Mouse (Mus musculus): ENCODE measurements around the gene Kctd15. TPM values are rescaled to one million over a fixed set of nuclear protein-coding genes. Genes with fewer than 3 reads are reported as not detected.
A peak's percentile ranks its signal among the peaks of the same experiment; 100 is the strongest.

Kctd15 gene
- polyA plus RNA-seq, 1 experiment from 2014 or later: 12.3 TPM

- DNase-seq (ENCODE audit: low spot score) (peak; percentile 97), ATAC-seq (ENCODE audit: low FRiP score) (peak; percentile 58)
- H3K4me3 ChIP-seq (replicated peaks; ENCODE audit: low read length): no peak overlapping the region
- H3K27ac ChIP-seq: no peak overlapping the region
- 0% methylated on average over 6 of the region's 6 CpGs for WGBS
- H3K36me3 ChIP-seq (replicated peaks; ENCODE audit: control insufficient read depth, insufficient read depth): no peaks in the 10 kb centered on the region
- no peaks in the 10 kb centered on the region; the same call in 1 of the 2 replicates for H3K4me1 ChIP-seq (replicated peaks; ENCODE audit: control insufficient read depth, insufficient read depth, low read length)
- no peak overlapping the region for H3K4me2 ChIP-seq (replicated peaks)
- no peak overlapping the region for H3K9ac ChIP-seq
- H3K27me3 ChIP-seq (ENCODE audit: control insufficient read depth, insufficient read depth, low read length): peaks cover 36% of the 10 kb centered on the region
- no peaks in the 10 kb centered on the region for H3K9me3 ChIP-seq (ENCODE audit: control insufficient read depth, low read length)
These were observed 15.4 kb upstream of the Kctd15 start for GRCm38 (mm10) chr7:34671911-34672310.

- Histone ChIP-seq H3K4me3 (replicated peaks; ENCODE audit: low read length) (no peak overlapping the region), H3K27me3 (ENCODE audit: control insufficient read depth, insufficient read depth, low read length) (peaks cover 33% of the 10 kb centered on the region), H3K9me3 (ENCODE audit: control insufficient read depth, low read length) (no peaks in the 10 kb centered on the region), H3K36me3 (replicated peaks; ENCODE audit: control insufficient read depth, insufficient read depth) (no peaks in the 10 kb centered on the region), H3K27ac (no peak overlapping the region), H3K4me1 (replicated peaks; ENCODE audit: control insufficient read depth, insufficient read depth, low read length) (no peaks in the 10 kb centered on the region; the same call in 1 of the 2 replicates), H3K4me2 (replicated peaks) (no peak overlapping the region), H3K9ac (no peak overlapping the region)
- DNase-seq (ENCODE audit: low spot score) (no peak), ATAC-seq (ENCODE audit: low FRiP score) (no peak)
- WGBS: 89% methylated on average over 3 of the region's 3 CpGs
These were observed 14.2 kb upstream of the Kctd15 start for GRCm38 (mm10) chr7:34670778-34671177.

- DNase-seq (ENCODE audit: low spot score) (no peak), ATAC-seq (ENCODE audit: low FRiP score) (no peak)
- H3K4me2 ChIP-seq (replicated peaks): no peak overlapping the region
- H3K4me1 ChIP-seq (replicated peaks; ENCODE audit: control insufficient read depth, insufficient read depth, low read length): no peaks in the 10 kb centered on the region
- H3K9me3 ChIP-seq (ENCODE audit: control insufficient read depth, low read length): no peaks in the 10 kb centered on the region
- no peak overlapping the region for H3K4me3 ChIP-seq (replicated peaks; ENCODE audit: low read length)
- no peak overlapping the region for H3K9ac ChIP-seq
- peaks cover 18% of the 10 kb centered on the region for H3K27me3 ChIP-seq (ENCODE audit: control insufficient read depth, insufficient read depth, low read length)
- 18% methylated on average over 9 of the region's 9 CpGs for WGBS
- H3K27ac ChIP-seq: no peak overlapping the region
- H3K36me3 ChIP-seq (replicated peaks; ENCODE audit: control insufficient read depth, insufficient read depth): no peaks in the 10 kb centered on the region
These were observed 12.8 kb upstream of the Kctd15 start for GRCm38 (mm10) chr7:34669336-34669735.

- ATAC-seq (ENCODE audit: low FRiP score): no peak
- H3K36me3 ChIP-seq (replicated peaks; ENCODE audit: control insufficient read depth, insufficient read depth): no peaks in the 10 kb centered on the region
- no peak overlapping the region for H3K27ac ChIP-seq
- H3K27me3 ChIP-seq (ENCODE audit: control insufficient read depth, insufficient read depth, low read length): peaks cover 4% of the 10 kb centered on the region; the same call in 1 of the 2 replicates
- no peak for DNase-seq (ENCODE audit: low spot score)
- H3K9ac ChIP-seq: no peak overlapping the region
- H3K4me3 ChIP-seq (replicated peaks; ENCODE audit: low read length): no peak overlapping the region
- no peak overlapping the region for H3K4me2 ChIP-seq (replicated peaks)
- WGBS: 85% methylated on average over 16 of the region's 16 CpGs
- H3K4me1 ChIP-seq (replicated peaks; ENCODE audit: control insufficient read depth, insufficient read depth, low read length): 0 out of 2 replicates have a peak, but pooled peaks cover 4% of the 10 kb centered on the region
- no peaks in the 10 kb centered on the region for H3K9me3 ChIP-seq (ENCODE audit: control insufficient read depth, low read length)
These were observed 11.3 kb upstream of the Kctd15 start for GRCm38 (mm10) chr7:34667874-34668273.

GRCm38 (mm10) chr7:34663145-34663544, 6.6 kb upstream of the Kctd15 start:
- H3K27me3 ChIP-seq (ENCODE audit: control insufficient read depth, insufficient read depth, low read length): no peaks in the 10 kb centered on the region
- H3K9ac ChIP-seq: no peak overlapping the region
- H3K9me3 ChIP-seq (ENCODE audit: control insufficient read depth, low read length): no peaks in the 10 kb centered on the region
- peaks cover 8% of the 10 kb centered on the region; the same call in 1 of the 2 replicates for H3K4me1 ChIP-seq (replicated peaks; ENCODE audit: control insufficient read depth, insufficient read depth, low read length)
- no peak for DNase-seq (ENCODE audit: low spot score)
- no peak overlapping the region for H3K4me2 ChIP-seq (replicated peaks)
- no peaks in the 10 kb centered on the region for H3K36me3 ChIP-seq (replicated peaks; ENCODE audit: control insufficient read depth, insufficient read depth)
- ATAC-seq (ENCODE audit: low FRiP score): no peak
- 43% methylated on average over 7 of the region's 7 CpGs for WGBS
- no peak overlapping the region for H3K4me3 ChIP-seq (replicated peaks; ENCODE audit: low read length)
- no peak overlapping the region for H3K27ac ChIP-seq

- 10% methylated on average over 5 of the region's 5 CpGs for WGBS
- no peaks in the 10 kb centered on the region for H3K9me3 ChIP-seq (ENCODE audit: control insufficient read depth, low read length)
- ATAC-seq (ENCODE audit: low FRiP score) (no peak), DNase-seq (ENCODE audit: low spot score) (no peak)
- no peak overlapping the region for H3K4me3 ChIP-seq (replicated peaks; ENCODE audit: low read length)
- H3K4me1 ChIP-seq (replicated peaks; ENCODE audit: control insufficient read depth, insufficient read depth, low read length): peaks cover 8% of the 10 kb centered on the region; the same call in 1 of the 2 replicates
- no peak overlapping the region for H3K9ac ChIP-seq
- H3K27ac ChIP-seq: 0 out of 2 replicates have a peak overlapping the region, but pooled peaks have one; percentile 4
- no peak overlapping the region for H3K4me2 ChIP-seq (replicated peaks)
- H3K36me3 ChIP-seq (replicated peaks; ENCODE audit: control insufficient read depth, insufficient read depth): no peaks in the 10 kb centered on the region
- H3K27me3 ChIP-seq (ENCODE audit: control insufficient read depth, insufficient read depth, low read length): no peaks in the 10 kb centered on the region
These were observed 5.7 kb upstream of the Kctd15 start for GRCm38 (mm10) chr7:34662227-34662626.

GRCm38 (mm10) chr7:34659386-34660085, 3.0 kb upstream of the Kctd15 start:
- no peak overlapping the region for H3K4me2 ChIP-seq (replicated peaks)
- peaks cover 12% of the 10 kb centered on the region; the same call in 1 of the 2 replicates for H3K4me1 ChIP-seq (replicated peaks; ENCODE audit: control insufficient read depth, insufficient read depth, low read length)
- no peaks in the 10 kb centered on the region for H3K27me3 ChIP-seq (ENCODE audit: control insufficient read depth, insufficient read depth, low read length)
- no peak for ATAC-seq (ENCODE audit: low FRiP score)
- no peak overlapping the region for H3K9ac ChIP-seq
- H3K9me3 ChIP-seq (ENCODE audit: control insufficient read depth, low read length): no peaks in the 10 kb centered on the region
- DNase-seq (ENCODE audit: low spot score): no peak
- H3K27ac ChIP-seq: no peak overlapping the region
- H3K4me3 ChIP-seq (replicated peaks; ENCODE audit: low read length): no peak overlapping the region
- WGBS: 83% methylated on average over 6 of the region's 6 CpGs
- no peaks in the 10 kb centered on the region for H3K36me3 ChIP-seq (replicated peaks; ENCODE audit: control insufficient read depth, insufficient read depth)

- no peaks in the 10 kb centered on the region for H3K36me3 ChIP-seq (replicated peaks; ENCODE audit: control insufficient read depth, insufficient read depth)
- H3K4me2 ChIP-seq (replicated peaks): peak overlapping the region; percentile 70
- H3K9ac ChIP-seq: peak overlapping the region; percentile 93
- peak; percentile 78 for ATAC-seq (ENCODE audit: low FRiP score)
- peak; percentile 89 for DNase-seq (ENCODE audit: low spot score)
- H3K27ac ChIP-seq: peak overlapping the region; percentile 100
- peak overlapping the region; percentile 83 for H3K4me3 ChIP-seq (replicated peaks; ENCODE audit: low read length)
- under 1% methylated on average over 43 of the region's 74 CpGs for WGBS
- H3K27me3 ChIP-seq (ENCODE audit: control insufficient read depth, insufficient read depth, low read length): no peaks in the 10 kb centered on the region
- no peaks in the 10 kb centered on the region for H3K9me3 ChIP-seq (ENCODE audit: control insufficient read depth, low read length)
- H3K4me1 ChIP-seq (replicated peaks; ENCODE audit: control insufficient read depth, insufficient read depth, low read length): peaks cover 26% of the 10 kb centered on the region
These were observed 1.3 kb downstream of the Kctd15 start for GRCm38 (mm10) chr7:34655086-34655839.

GRCm38 (mm10) chr7:34654441-34655085, 2.0 kb downstream of the Kctd15 start:
- peak overlapping the region; percentile 100 for H3K27ac ChIP-seq
- H3K4me3 ChIP-seq (replicated peaks; ENCODE audit: low read length): peak overlapping the region; percentile 83
- peak overlapping the region; percentile 70 for H3K4me2 ChIP-seq (replicated peaks)
- peak; percentile 77 for DNase-seq (ENCODE audit: low spot score)
- peak overlapping the region; percentile 93 for H3K9ac ChIP-seq
- H3K4me1 ChIP-seq (replicated peaks; ENCODE audit: control insufficient read depth, insufficient read depth, low read length): peaks cover 28% of the 10 kb centered on the region
- ATAC-seq (ENCODE audit: low FRiP score): peak; percentile 28
- WGBS: 0% methylated on average over 28 of the region's 81 CpGs
- H3K27me3 ChIP-seq (ENCODE audit: control insufficient read depth, insufficient read depth, low read length): no peaks in the 10 kb centered on the region
- H3K36me3 ChIP-seq (replicated peaks; ENCODE audit: control insufficient read depth, insufficient read depth): peaks cover 5% of the 10 kb centered on the region
- no peaks in the 10 kb centered on the region for H3K9me3 ChIP-seq (ENCODE audit: control insufficient read depth, low read length)
